Mouse (Mus musculus) G1E-ER4 (cell line): Measurements from ENCODE around the gene Hnrnpk. TPM values are rescaled to one million over a fixed set of nuclear protein-coding genes. Genes with fewer than 3 reads are reported as not detected.

ENCODE experiments used
- GATA1 ChIP-seq: IDR thresholded peaks from one replicate; pipeline ENCODE4 v1.8.0; 2012; ENCODE audit warnings: low read length, inconsistent platforms
- polyA plus RNA-seq: library from polyadenylated mRNA; stranded (reverse); fragments of >175 nt; gene quantifications from 2 replicates; pipeline ENCODE4 v1.2.3, GENCODE M21; 2012

Gene Hnrnpk
- polyA plus RNA-seq, 1 experiment = 1,325 TPM

DNA sequence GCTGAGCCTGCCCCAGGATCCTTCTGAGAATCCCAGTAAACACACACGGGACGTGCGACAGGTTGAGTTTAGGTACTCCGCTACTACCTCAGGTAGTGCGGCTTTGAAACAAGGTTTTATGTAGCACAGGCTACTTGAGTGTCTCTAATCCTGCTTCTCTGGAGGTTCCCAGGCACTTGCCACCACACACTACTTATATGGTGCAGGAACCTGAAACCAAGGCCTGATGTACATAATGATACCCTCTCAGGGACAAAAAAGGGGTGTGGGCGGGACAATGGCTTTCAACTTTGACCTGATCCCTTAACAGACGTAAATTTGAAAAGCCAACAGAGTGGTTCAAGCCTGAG, 43.9 kb downstream of the Hnrnpk start:
- no peak for TF ChIP-seq GATA1

GRCm38 (mm10) chr13:58358629-58359303, 44.4 kb downstream of the Hnrnpk start, which contains the start of gene Kif27:
TSS of gene Kif27 (minus strand) at chr13:58359122.
- no peak for TF ChIP-seq GATA1

DNA sequence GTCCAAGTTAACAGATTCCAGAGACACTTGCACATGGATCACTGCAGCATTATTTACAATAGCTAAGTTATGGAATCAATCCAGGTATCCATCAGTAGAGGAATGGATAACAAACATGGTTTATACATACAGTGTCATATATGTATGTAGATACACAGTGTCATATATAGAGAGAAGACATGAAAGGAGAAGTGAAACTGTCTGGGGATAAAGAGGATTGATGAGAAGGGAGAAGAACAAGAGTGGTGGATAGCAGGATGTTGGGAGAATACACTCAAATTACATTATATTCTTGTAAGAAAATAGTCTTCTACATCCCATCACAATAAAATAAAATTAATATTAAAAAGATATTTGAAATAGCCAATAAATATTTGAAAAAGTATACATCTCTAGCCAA, 50.1 kb downstream of the Hnrnpk start:
- no peak for TF ChIP-seq GATA1

GRCm38 (mm10) chr13:58350606-58351005, 52.5 kb downstream of the Hnrnpk start:
- no peak for TF ChIP-seq GATA1

DNA sequence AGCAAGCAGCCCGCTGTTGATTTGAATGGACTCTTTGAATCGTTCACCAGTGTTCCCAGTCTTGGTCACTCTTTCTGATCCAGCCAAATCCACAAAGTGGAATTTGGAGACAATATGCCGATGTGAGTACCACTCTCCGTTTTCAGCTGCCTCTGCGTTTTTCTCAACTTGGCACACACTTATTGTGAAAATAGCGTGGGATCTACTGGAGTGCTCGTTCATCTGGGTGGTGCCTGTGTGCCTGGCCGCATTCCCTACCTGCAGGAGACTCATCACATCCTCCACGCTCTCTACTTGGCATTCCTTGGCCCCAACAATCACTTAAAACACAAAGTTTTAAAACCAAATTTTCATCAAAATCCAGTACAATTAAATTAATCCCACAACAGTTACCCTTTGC, 58.6 kb downstream of the Hnrnpk start:
- TF ChIP-seq GATA1 = no peak

Other genes with a start within 250 kb of the Hnrnpk start
- gene Idnk, start 245.7 kb downstream of the Hnrnpk start, polyA plus RNA-seq = 9.6 and 15.3 TPM in 2 replicates
- 88.9 and 94.2 TPM in 2 replicates for gene Ubqln1, start 187.7 kb downstream of the Hnrnpk start, polyA plus RNA-seq
- gene Gkap1, start 127.6 kb downstream of the Hnrnpk start, polyA plus RNA-seq = not detected in 2 replicates
- not detected in 2 replicates for gene Kif27, start 44.2 kb downstream of the Hnrnpk start, polyA plus RNA-seq
- gene 2210016F16Rik, start 18.1 kb downstream of the Hnrnpk start, polyA plus RNA-seq = 22.3 and 25.7 TPM in 2 replicates
- gene Rmi1, start 1.1 kb downstream of the Hnrnpk start, polyA plus RNA-seq = 32.2 and 36.9 TPM in 2 replicates
- not detected in 2 replicates for gene Slc28a3, start 207.5 kb upstream of the Hnrnpk start, polyA plus RNA-seq